Mouse (Mus musculus) cerebellum, postnatal 14 days (tissue): ENCODE data around the gene Tubg1.

Experiments
- DNase-seq, 2 experiments: peaks; one replicate each; pipeline ENCODE4 v3.0.0; 2021; ENCODE audit warnings: mixed read lengths in 2 of 2

Tubg1 gene

GRCm38 (mm10) chr11:101142215-101142967 is 22.7 kb downstream of the Tubg1 start:
- no peak for DNase-seq

GRCm38 (mm10) chr11:101143338-101144225 is 23.8 kb downstream of the Tubg1 start:
- DNase-seq = peak; percentile 61 to 74

GRCm38 (mm10) chr11:101146377-101146776 is 26.6 kb downstream of the Tubg1 start:
- DNase-seq = peak; percentile 78 to 85

GRCm38 (mm10) chr11:101148751-101149150 is 29.0 kb downstream of the Tubg1 start:
- DNase-seq = no peak

- no peak for DNase-seq
These were observed 29.7 kb downstream of the Tubg1 start for GRCm38 (mm10) chr11:101149178-101150105.

GRCm38 (mm10) chr11:101151063-101151462 is 31.3 kb downstream of the Tubg1 start:
- DNase-seq = no peak

- no peak for DNase-seq
These were observed 33.1 kb downstream of the Tubg1 start for GRCm38 (mm10) chr11:101152825-101153224.

- no peak for DNase-seq
These were observed 34.9 kb downstream of the Tubg1 start for GRCm38 (mm10) chr11:101154648-101155047.

GRCm38 (mm10) chr11:101155151-101155550 is 35.4 kb downstream of the Tubg1 start:
- DNase-seq = no peak

- peak; percentile 84 to 85 for DNase-seq
These were observed 36.1 kb downstream of the Tubg1 start, which contains the start of gene Tubg2 for GRCm38 (mm10) chr11:101155728-101156371. Tubg2 (plus strand) TSS chr11:101155907.

GRCm38 (mm10) chr11:101160151-101160550 is 40.4 kb downstream of the Tubg1 start:
- peak in 1 of 2 experiments; percentile 28 for DNase-seq

GRCm38 (mm10) chr11:101160981-101161505 is 41.3 kb downstream of the Tubg1 start:
- peak in 1 of 2 experiments; percentile 24 for DNase-seq

- DNase-seq = no peak
These were observed 41.8 kb downstream of the Tubg1 start for GRCm38 (mm10) chr11:101161551-101161950.

GRCm38 (mm10) chr11:101162301-101162700 is 42.6 kb downstream of the Tubg1 start:
- DNase-seq = no peak

- DNase-seq = peak; percentile 33 to 40
These were observed 43.0 kb downstream of the Tubg1 start for GRCm38 (mm10) chr11:101162772-101163171.

- peak; percentile 27 to 47 for DNase-seq
These were observed 44.0 kb downstream of the Tubg1 start for GRCm38 (mm10) chr11:101163476-101164350.

- DNase-seq = peak; percentile 18 to 32
These were observed 44.6 kb downstream of the Tubg1 start for GRCm38 (mm10) chr11:101164351-101164665.

- DNase-seq = no peak
These were observed 45.2 kb downstream of the Tubg1 start for GRCm38 (mm10) chr11:101164677-101165580.

- DNase-seq = no peak
These were observed 46.6 kb downstream of the Tubg1 start for GRCm38 (mm10) chr11:101166357-101166756.
